Mouse (Mus musculus) E14TG2a.4 (cell line): Measurements from ENCODE around the gene Vmn1r85.

Experiments used
- CTCF ChIP-seq: conservative IDR thresholded peaks from 2 replicates; pipeline ENCODE4 v1.5.1; 2014; ENCODE audit warnings: low read length
- NANOG ChIP-seq: IDR thresholded peaks from 2 replicates; pipeline ENCODE4 v1.6.1; 2014; ENCODE audit warnings: borderline replicate concordance, low read length, mixed read lengths
- POU5F1 ChIP-seq: IDR thresholded peaks from 2 replicates; pipeline ENCODE4 v1.6.1; 2014; ENCODE audit warnings: low read length, borderline replicate concordance

DNA sequence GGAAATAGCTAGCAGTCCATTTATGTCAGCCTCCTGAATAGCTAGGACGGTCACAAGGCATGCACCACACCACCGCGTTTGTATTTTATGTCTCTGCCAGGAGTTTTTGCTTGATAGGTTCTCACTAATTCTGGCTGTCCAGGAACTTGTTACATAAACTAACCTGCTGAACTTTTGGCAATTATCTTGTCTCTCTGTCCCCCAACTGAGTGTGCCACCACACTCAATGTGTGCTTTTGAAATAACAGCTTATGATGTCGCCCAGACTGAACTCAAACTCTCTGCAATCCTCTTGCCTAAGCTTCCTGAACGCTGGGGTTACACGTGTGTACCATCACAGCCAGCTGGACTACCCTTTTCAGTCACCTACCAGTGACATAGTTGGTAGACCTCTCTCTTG, 52.5 kb downstream of the Vmn1r85 start:
- TF ChIP-seq CTCF (no peak), POU5F1 (no peak), NANOG (no peak)
